Mouse (Mus musculus) G1E-ER4 (cell line): ENCODE measurements around the gene Gm34302. TPM values are rescaled to one million over a fixed set of nuclear protein-coding genes. Genes with fewer than 3 reads are reported as not detected.

Experiments
- GATA1 ChIP-seq: IDR thresholded peaks from one replicate; pipeline ENCODE4 v1.8.0; 2012; ENCODE audit warnings: low read length, inconsistent platforms
- polyA plus RNA-seq: library from polyadenylated mRNA; stranded (reverse); fragments of >175 nt; gene quantifications from 2 replicates; pipeline ENCODE4 v1.2.3, GENCODE M21; 2012

Gm34302 gene
- not detected in 2 replicates for polyA plus RNA-seq

DNA sequence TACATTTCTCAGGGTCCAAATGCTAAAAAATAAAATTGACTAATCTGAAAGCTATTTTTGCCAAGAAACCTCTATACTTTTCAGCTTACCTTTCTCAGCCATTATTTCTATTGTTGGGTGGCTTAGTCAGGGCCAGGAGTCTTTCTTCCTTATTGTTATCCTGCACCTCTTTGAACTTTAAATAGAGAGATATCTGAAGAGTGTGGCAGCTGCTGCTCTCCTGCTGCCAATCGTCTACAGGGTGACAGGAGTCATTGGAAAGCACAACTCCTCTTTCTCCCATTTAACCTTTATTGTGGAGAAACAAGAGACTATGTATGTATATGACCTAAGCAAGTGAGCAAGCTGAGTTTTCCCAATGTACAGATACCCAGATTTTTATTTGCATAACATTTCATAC, at the start of gene Gm34302:
Gm34302 (minus strand) TSS at position 154 of the 400 bp plus-strand sequence.
- no peak for TF ChIP-seq GATA1

DNA sequence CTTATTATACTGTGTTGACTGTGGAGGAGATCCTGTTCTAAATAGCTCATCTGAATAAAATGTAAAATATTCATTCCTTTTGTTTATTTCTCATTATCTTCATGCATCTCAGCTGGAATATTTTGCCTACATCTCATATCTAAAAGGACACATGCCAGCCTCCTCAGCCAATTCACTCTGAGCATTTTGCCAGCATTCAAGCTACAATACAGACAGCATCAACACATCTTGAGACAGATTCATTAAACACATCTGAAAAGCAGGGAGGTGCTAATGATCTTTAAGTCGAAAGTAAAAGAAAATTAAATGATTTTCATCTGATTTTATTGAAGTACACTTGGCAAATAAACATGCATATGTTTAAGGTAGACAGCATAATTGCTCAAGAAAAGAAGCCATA, 48.2 kb upstream of the Gm34302 start:
- TF ChIP-seq GATA1 = no peak

DNA sequence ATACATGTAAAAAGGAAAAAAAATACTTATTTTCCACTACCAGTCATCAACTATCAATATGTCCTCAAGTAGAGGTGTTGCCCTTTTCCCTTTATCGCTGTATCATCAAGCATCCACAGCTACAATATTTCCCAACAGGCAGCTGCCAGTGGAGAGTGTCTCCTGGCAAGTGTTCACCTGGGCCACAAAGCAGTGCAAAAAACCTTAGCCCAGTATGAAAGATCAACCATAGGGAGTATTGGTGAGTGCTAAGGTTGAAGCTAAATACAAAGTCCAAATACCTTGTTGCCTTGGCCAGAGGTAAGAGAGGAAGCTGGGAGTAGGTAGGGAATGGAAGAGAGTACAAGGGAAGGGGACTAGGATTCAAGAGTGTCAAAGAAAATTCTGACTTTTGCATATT, 34.0 kb upstream of the Gm34302 start:
- no peak for TF ChIP-seq GATA1

DNA sequence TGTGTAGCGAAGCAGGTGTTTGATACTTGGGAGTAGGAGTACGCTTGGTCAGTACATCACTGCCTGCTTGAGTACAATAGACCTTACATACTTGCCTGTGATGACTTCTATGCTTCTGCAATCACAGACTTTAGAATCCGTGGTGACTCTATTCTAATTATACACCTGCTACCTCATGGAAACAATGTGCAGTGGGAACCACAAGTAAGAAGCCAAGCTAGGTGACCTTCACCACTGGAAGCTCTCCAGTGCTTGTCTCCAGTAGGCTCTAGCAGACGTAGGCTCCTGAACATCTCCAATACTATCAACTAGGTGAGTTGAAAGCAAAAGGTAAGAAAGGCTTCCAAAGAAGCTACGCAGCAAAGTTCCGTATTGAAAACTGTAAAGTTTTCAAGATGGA, 27.6 kb upstream of the Gm34302 start:
- no peak for TF ChIP-seq GATA1

DNA sequence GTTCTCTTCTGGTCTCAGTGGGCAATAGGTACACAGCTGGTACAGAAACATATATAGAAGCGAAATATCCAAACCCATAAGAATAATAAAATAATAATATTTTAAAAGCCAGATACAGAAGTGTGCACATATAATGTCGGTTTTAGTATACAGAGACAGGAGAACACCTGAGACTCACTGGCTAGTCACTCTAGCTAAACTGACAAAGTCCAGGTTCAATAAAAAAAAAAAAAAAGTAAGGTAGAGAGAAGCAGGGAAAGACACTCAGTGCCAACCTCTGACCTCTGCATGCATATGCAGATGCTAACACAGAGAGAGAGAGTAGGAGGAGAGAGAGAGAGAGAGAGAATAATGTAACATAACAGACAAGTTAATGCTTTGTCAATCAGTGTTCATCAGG, 25.8 kb upstream of the Gm34302 start:
- no peak for TF ChIP-seq GATA1

DNA sequence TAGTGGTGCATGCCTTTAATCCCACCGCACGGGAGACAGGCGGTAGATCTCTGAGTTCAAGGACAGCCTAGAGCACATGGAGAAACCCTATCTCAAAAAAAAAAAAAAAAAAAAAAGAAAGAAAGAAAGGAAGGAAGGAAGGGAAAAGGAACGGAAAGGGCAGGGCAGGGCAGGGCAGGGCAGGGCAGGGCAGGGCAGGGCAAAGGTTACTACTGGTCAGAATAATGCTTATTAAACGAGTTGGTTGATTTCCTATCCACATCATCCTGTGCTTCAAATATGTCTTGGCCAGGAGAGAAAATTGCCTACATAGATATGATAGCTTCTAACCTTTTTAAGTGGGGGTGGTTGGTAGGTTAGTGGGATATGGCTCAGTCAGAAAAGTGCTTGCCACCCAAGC, 25.2 kb upstream of the Gm34302 start:
- no peak for TF ChIP-seq GATA1

DNA sequence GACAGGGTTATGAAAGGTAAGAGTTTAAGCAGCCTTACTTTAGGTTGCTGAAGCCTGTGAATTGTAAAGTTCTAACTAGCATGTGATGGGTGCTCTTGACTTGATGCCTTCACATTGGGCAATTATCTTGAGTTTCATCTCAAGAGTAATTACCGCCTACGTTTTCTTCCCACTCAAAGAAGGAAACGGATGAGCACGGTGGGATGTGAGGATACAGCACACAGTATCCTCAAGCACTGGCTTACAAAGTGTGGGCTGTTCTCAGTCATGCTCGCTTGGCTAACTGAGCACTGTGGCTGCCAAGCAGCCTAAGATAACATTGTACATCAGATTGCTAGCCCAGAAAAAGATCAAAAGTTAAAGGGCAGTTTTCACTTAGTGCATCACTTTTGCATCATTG, 20.8 kb upstream of the Gm34302 start:
- no peak for TF ChIP-seq GATA1

DNA sequence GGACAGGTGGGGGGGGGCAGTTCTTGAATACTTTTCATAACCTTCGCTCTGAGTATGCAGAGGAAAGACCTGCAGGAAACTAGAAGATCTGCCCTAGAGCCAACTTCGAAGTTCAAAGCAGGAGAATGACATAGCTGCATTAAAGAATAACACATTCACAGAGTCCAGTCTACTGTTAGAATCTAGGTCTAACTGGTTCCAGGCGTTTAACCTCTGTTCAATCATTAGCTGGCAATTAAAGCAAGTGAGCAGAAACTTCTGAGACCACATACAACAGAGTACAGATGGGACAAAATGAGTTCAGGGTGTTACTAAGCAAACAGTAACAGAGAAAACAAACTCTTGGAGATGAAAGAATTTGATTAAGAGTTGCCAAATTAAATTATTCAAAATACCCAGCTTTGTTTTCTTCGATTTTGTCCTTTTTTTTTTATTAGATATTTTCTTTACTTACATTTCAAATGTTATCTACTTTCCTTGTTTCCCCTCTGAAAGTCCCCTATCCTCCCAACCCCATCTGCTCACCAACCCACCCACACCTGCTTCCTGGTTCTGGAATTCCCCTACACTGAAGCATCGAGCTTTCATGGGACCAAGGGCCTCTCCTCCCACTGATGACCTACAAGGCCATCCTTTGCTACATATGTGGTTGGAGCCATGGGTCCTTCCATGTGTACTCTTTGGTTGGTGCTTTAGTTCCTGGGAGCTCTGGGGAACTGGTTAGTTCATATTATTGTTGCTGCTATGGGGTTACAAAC, 11.1 kb upstream of the Gm34302 start:
- no peak for TF ChIP-seq GATA1

DNA sequence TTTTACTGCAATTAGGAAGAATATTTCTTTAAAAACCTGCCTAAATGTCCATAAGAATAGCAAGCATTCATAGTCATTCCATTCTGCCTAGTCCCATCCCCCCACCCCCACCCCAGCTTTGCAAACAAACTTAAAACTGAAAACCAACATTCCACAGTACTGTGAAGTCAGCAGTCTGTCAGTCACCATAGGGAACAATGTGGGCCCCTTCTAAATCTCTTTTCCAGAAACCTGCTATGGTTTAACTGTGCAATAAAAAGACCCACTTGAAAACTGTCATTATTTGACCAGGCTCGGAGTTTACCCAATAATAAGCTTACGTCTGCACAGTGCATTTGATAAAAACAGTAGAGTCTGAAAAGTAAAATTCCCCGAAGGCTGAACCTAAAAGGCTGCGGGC, 9.9 kb upstream of the Gm34302 start:
- no peak for TF ChIP-seq GATA1

DNA sequence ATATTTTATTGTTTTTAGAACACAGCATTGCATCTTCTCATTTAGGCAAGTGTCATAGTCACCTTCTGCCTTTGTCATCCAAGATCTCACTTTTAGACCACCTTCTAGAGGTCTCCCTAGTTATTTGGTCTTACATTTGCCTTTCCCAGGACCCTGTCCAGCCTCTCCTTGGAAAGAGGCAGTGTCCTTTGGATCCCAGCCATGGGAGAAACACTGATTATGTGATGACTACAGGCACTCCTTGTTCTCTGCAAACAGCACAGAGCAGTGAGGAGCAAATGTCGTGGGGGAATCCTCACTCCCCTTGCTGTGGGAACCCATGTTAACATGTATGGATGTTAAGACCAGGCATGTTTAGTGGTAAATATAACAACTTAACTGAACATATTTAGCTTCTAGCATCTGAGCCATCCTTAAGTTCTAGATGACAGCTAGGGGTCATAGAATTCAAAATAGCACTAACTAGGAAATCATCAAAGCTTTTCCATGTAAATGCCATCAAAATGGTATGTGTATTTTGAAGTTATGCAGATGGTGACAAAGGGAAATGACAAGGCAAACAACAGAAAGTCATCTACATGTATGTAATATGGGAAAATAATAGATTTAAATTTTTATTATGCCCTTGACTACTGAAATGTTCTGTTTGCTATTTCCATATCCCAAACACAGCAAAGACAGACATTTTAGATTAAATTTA, 43.1 kb downstream of the Gm34302 start:
- no peak for TF ChIP-seq GATA1

DNA sequence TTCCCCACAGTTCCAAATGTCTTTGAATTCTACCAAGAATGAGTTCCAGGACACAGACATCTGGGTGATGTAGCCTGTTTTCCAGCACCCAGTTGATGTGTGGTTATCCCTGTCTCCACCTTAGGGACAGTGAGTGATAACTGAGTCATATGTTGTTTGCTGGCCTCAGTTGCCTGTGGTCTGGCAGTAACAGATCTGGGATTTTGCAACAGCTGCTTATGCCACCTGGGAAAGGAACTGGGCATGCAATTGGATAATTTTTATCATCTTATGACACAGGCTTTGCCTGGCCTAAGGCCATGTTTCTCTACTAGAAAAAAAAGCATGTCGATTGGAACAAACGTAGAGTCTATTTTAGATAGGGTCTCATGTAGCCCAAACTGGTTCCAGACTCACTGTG, 43.9 kb downstream of the Gm34302 start:
- TF ChIP-seq GATA1 = no peak

DNA sequence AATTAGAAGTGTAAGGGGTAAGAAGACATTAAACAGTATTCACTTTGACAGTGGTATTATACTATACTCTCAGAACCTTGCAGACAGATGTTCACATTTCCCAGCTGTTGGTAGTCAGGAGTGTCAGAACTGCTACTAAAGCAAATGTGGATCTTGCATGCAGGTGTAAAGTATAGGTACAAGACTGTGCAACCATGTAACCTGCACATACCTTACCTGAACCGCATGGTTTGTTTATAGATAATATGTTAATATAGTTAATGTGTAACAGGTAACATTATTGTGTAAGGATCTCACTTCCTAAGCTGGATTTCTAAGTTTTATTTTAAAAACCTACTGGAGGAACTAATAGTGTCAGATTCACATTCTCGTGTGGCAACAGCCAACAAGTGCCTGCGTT, 44.8 kb downstream of the Gm34302 start:
- TF ChIP-seq GATA1 = no peak

Other genes with a start within 250 kb of the Gm34302 start
- not detected in 2 replicates for gene Mme, start 242.3 kb downstream of the Gm34302 start, polyA plus RNA-seq